Mouse (Mus musculus): ENCODE results near the gene Vps9d1. TPM values are rescaled to one million over a fixed set of nuclear protein-coding genes. Genes with fewer than 3 reads are reported as not detected.
"Not testable (repeated sequence)": the region's sequence is repeated elsewhere in the genome, so short reads cannot be mapped to it uniquely, and the experiment has no call there.

Vps9d1 gene
- total RNA-seq, 2 experiments from 2014 or later: 58.6 to 69.5 TPM

GRCm38 (mm10) chr8:123224278-123225266 lies 29.6 kb downstream of the Vps9d1 start, which contains the start of gene Cdk10:
Gene Cdk10 (plus strand): TSS chr8:123224842.
- DNase-seq (ENCODE audit: low spot score in 2 of 2): peak; percentile 97

GRCm38 (mm10) chr8:123220917-123221316 lies 33.2 kb downstream of the Vps9d1 start:
- DNase-seq (ENCODE audit: low spot score in 2 of 2): no peak

- DNase-seq (ENCODE audit: low spot score in 2 of 2): no peak
Observed at GRCm38 (mm10) chr8:123215430-123215829, 38.7 kb downstream of the Vps9d1 start.

- no peak for DNase-seq (ENCODE audit: low spot score in 2 of 2)
Observed at GRCm38 (mm10) chr8:123213118-123213772, 40.9 kb downstream of the Vps9d1 start.

GRCm38 (mm10) chr8:123212321-123213117 lies 41.6 kb downstream of the Vps9d1 start, which contains the start of the genes Chmp1a and Spata33:
Gene Chmp1a (minus strand): TSS chr8:123212763.
Gene Spata33 (plus strand): TSS chr8:123212832.
- peak; percentile 82 to 86 for DNase-seq (ENCODE audit: low spot score in 2 of 2)

- no peak for DNase-seq (ENCODE audit: low spot score in 2 of 2)
Observed at GRCm38 (mm10) chr8:123211876-123212275, 42.3 kb downstream of the Vps9d1 start.

GRCm38 (mm10) chr8:123203571-123203970 lies 50.6 kb downstream of the Vps9d1 start:
- DNase-seq (ENCODE audit: low spot score in 2 of 2): no peak

GRCm38 (mm10) chr8:123202288-123202687 lies 51.9 kb downstream of the Vps9d1 start:
- peak; percentile 66 to 83 for DNase-seq (ENCODE audit: low spot score in 2 of 2)

GRCm38 (mm10) chr8:123199864-123200263 lies 54.3 kb downstream of the Vps9d1 start:
- no peak for DNase-seq (ENCODE audit: low spot score in 2 of 2)

- DNase-seq (ENCODE audit: low spot score in 2 of 2): not testable (repeated sequence)
Observed at GRCm38 (mm10) chr8:123197016-123197415, 57.1 kb downstream of the Vps9d1 start.

- DNase-seq (ENCODE audit: low spot score in 2 of 2): no peak
Observed at GRCm38 (mm10) chr8:123193771-123194170, 60.4 kb downstream of the Vps9d1 start.

Other genes with a start within 250 kb of the Vps9d1 start
- 100 to 1,000 TPM; 154 to 164 TPM for gene Ankrd11, start 212.1 kb downstream of the Vps9d1 start, total RNA-seq (2021)
- 10 to 100 TPM; 56.2 to 66.7 TPM for gene Spg7, start 191.4 kb downstream of the Vps9d1 start, total RNA-seq (2021)
- gene Rpl13, start 152.0 kb downstream of the Vps9d1 start, total RNA-seq (2021): 100 to 1,000 TPM; 438 to 447 TPM
- gene Cpne7, start 137.0 kb downstream of the Vps9d1 start, total RNA-seq (2021): 10 to 100 TPM; 58.0 to 61.3 TPM
- under 1 TPM in 1 of 2 experiments, not detected in 1; 0.51 TPM for gene Sult5a1, start 96.0 kb downstream of the Vps9d1 start, total RNA-seq (2021)
- gene Dpep1, start 68.1 kb downstream of the Vps9d1 start, total RNA-seq (2021): not detected
- gene Chmp1a, start 41.6 kb downstream of the Vps9d1 start, total RNA-seq (2021): 100 to 1,000 TPM in 1 of 2 experiments, 10 to 100 TPM in 1; 88.7 to 103 TPM
- gene Spata33, start 41.5 kb downstream of the Vps9d1 start, total RNA-seq (2021): 1 to 10 TPM; 5.9 to 9.8 TPM
- 10 to 100 TPM; 94.7 to 98.6 TPM for gene Cdk10, start 29.5 kb downstream of the Vps9d1 start, total RNA-seq (2021)
- 10 to 100 TPM; 79.4 to 82.0 TPM for gene Spata2l, start 18.1 kb downstream of the Vps9d1 start, total RNA-seq (2021)
- 10 to 100 TPM; 19.9 to 21.5 TPM for gene Zfp276, start 153 bp downstream of the Vps9d1 start, total RNA-seq (2021)
- gene Fanca, start 64.2 kb upstream of the Vps9d1 start, total RNA-seq (2021): 1 to 10 TPM; 1.5 to 1.9 TPM
- 10 to 100 TPM; 19.0 to 20.1 TPM for gene Spire2, start 78.4 kb upstream of the Vps9d1 start, total RNA-seq (2021)
- gene Tcf25, start 119.4 kb upstream of the Vps9d1 start, total RNA-seq (2021): 100 to 1,000 TPM; 565 to 596 TPM
- under 1 TPM in 1 of 2 experiments, not detected in 1; 0.12 TPM for gene Mc1r, start 152.8 kb upstream of the Vps9d1 start, total RNA-seq (2021)
- gene Tubb3, start 157.1 kb upstream of the Vps9d1 start, total RNA-seq (2021): 100 to 1,000 TPM; 392 to 405 TPM
- gene Def8, start 169.2 kb upstream of the Vps9d1 start, total RNA-seq (2021): 10 to 100 TPM; 52.9 to 56.3 TPM
- 10 to 100 TPM; 26.8 to 32.8 TPM for gene Afg3l1, start 223.6 kb upstream of the Vps9d1 start, total RNA-seq (2021)